Mouse (Mus musculus) heart, adult 9 months (tissue): ENCODE data around the gene Grik5.
"Not testable (repeated sequence)": the region's sequence is repeated elsewhere in the genome, so short reads cannot be mapped to it uniquely, and the experiment has no call there.

Source experiments
- DNase-seq, 2 experiments: peaks; one replicate each; pipeline ENCODE4 v3.0.0; 2022; ENCODE audit warnings: low spot score in 2 of 2

The Grik5 gene

GRCm38 (mm10) chr7:25079496-25080026 lies 7.4 kb upstream of the Grik5 start:
- no peak for DNase-seq

DNA sequence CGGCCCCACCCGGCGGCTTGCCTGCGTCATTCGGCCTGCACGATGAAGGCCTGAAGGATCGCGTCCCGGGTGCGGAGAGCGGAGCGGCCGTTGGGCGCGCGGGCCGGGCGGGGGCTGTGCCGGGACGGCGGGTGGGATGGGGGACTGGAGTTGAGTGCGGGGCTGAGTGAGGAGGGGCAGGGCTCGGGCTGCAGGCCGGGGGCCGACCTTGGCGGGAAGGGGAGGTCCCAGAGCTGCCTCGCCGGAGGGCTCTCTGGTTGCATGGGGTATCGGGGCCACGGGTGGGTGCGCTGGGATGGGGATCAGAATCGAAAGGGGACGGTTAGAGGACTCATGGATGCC lies 5.2 kb upstream of the Grik5 start:
- no peak for DNase-seq

GRCm38 (mm10) chr7:25076663-25077413 lies 4.7 kb upstream of the Grik5 start:
- peak; percentile 99 to 100 for DNase-seq

DNA sequence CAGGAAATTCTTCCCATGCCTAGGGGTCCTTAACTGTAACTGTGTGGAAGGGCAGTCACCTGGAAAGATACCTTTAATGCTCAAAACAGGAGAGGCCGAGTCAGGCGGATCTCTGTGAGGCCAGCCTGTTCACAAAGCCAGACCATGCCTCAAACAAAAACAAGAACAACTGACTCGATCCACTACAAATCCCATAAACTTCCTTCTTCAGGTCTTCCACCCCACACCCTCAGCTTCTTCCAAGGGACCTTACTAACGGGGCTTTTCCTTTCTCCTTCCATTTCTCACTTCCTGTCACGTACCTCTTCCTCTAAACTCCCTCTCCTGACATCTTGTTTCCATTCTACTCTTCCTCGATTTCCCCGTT lies 4.1 kb upstream of the Grik5 start:
- DNase-seq = no peak

- no peak for DNase-seq
Observed at GRCm38 (mm10) chr7:25073924-25074323, 1.8 kb upstream of the Grik5 start.

DNA sequence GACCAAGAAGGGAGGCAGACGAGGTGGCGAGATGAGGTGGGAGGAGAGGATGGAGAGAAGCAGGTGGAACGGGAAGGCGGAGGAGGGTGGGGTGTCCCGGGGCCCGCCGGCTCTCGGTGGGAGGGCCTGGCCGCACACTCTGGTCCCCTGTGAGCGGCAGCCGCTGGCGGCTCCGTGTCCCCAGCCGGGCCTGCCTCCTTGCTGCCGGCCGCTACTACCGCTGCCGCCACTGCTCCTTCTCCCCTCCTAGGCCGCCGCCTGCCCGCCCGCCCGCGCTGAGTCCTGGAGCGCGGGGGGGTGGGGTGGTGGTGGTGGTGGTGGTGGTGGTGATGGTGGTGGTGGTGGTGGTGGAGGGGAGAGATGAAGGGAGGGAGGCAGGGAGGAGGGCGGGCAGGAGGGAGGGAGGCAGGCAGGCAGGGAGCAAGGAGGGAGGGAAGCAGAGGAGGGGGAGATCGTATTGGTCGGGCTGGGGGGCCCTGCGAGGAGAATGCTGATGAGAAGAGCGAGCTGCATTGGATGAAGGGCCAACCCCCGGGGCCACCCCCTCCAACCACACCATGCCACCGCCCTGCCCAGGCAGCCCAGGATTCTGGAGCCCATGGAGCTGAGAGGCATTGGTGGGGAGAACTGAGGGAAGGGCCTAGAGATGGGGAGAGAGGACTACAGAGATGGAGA lies 707 bp upstream of the Grik5 start:
- DNase-seq = peak in 1 of 2 experiments; percentile 23

DNA sequence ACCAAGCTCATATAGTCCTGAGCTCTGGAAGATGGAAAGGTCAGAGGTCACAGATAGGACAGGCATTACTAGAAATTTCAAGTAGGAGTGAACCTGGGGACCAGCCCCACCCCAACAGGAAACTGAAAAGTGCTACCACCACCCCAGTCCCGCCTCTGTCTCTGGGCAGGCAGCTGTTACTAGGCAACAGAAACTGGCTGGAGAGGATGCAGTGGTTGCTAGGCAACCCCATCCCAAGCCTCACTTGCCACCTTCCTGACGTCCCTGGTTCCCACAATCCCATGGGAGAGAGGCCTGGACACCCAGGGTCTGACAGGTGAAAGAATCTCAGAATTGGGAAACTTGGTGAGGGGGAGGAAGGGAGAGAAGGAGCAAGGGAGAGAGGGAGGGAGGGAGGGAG lies 3.4 kb downstream of the Grik5 start:
- DNase-seq = no peak

- no peak for DNase-seq
Observed at GRCm38 (mm10) chr7:25067909-25068656, 4.1 kb downstream of the Grik5 start.

- no peak for DNase-seq
Observed at GRCm38 (mm10) chr7:25067338-25067737, 4.8 kb downstream of the Grik5 start.

- no peak for DNase-seq
Observed at GRCm38 (mm10) chr7:25063900-25064299, 8.2 kb downstream of the Grik5 start.

GRCm38 (mm10) chr7:25063346-25063745 lies 8.8 kb downstream of the Grik5 start:
- no peak for DNase-seq

GRCm38 (mm10) chr7:25058836-25059235 lies 13.3 kb downstream of the Grik5 start:
- DNase-seq = no peak

- no peak for DNase-seq
Observed at GRCm38 (mm10) chr7:25058394-25058793, 13.8 kb downstream of the Grik5 start.

DNA sequence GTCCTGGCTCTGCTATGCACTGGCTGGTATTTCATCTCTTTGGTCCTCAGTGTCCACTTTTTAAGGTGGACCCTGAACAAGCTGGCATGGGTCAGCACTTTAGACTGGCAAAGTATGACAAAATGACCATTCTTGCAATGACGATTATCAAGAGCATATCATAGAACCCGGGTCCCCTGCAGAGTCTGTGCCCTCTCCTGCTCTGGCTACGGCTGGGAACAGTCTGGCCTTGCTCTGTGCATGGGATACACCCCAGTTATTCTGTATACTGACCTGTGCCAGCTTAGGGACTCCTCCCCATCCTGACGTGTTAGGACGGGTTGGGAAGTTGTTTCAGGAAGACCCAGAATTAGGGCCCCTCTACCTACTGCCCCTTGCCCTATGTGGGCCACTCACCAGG lies 14.3 kb downstream of the Grik5 start:
- DNase-seq = no peak

DNA sequence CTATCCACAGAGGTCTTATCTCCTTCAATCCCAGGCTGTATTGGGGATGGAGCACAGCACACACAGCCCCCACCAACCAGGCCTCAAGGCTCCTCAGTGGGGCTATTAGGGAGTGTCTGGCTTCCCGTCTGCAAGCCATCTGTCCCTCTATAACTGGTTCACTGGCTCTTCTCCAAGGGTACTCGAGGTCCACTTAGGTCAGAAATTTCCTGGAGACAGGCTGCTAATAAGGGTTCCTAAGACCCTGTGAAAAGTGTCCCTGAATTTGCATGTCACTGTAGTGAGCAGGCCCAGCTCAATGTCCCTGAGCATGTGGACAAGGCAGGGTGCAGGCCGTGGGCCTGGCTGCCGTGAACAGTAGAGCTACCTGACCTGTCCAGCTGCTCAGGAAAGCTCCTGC lies 15.2 kb downstream of the Grik5 start:
- no peak for DNase-seq

DNA sequence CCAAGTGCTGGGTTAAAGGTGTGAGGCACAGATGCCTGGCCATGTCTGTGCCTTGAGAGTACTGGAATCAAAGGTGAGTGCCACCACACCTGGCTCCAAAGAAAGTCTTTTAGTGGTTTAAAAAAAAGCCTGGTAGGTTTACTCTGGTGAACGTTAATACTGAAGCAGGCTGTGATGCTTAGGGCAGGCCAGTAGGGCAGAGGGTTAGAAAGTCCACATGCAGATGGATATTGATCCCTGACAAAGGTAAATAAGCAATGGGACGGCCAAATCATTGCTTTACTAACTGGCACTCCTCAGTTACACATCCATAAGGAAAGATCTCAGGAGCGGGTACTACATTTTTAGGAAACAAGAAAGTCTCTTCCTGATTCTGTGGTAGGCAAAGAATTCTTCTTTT lies 19.6 kb downstream of the Grik5 start:
- no peak for DNase-seq

- no peak for DNase-seq
Observed at GRCm38 (mm10) chr7:25049295-25049930, 22.7 kb downstream of the Grik5 start.

DNA sequence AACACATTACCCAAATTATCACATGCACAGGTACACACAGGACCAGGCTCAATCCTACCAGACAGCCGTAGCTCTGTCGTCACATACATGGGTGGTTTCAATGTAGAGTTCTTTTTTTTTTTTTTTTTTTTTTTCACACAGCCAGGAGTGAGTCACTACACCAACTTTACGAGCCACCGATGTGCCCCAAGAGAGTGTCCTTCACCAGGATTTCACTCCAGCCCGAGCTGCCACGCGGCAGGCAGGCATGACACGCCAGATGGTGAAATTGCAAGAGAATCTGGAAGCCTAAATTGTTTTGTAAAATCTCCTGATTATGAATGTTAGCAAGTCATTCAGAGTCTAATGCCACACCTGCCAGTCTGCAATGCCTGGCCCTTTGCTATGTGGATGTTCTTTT lies 24.8 kb downstream of the Grik5 start:
- no peak for DNase-seq

DNA sequence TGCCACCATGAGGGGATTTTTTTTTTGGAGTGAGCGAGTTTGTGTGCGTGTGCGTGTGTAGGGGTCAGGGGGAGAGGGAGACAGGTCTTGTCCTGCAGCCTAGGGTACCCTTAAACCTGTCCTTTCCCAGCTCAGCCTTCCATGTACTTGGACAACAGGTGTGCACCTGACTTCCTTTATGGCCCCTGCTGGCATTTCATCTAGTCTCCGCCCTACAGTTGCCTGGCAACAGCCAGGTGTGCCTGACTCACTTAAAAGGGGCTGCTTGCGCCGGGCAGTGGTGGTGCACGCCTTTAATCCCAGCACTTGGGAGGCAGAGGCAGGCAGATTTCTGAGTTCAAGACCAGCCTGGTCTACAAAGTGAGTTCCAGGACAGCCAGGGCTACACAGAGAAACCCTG lies 27.5 kb downstream of the Grik5 start:
- not testable (repeated sequence) for DNase-seq

DNA sequence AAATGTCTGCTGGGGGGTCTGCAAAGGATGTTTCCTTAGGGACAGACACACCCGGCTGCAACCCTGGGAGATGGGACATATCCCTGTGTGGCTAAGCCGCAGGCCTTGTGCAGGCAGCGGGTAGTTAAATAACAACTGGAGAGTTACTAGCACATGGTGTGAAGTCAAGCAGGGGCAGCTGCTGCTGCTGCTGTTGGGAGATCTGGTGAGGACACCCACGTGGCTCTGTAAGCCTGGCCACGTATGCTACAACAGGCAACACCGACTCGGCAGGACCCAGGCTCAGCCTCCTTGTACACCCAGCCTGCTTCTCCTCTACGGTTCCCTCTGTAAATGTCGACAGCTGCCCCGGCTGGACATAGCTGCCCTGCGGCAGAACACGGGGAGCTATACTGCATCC lies 30.2 kb downstream of the Grik5 start:
- no peak for DNase-seq

DNA sequence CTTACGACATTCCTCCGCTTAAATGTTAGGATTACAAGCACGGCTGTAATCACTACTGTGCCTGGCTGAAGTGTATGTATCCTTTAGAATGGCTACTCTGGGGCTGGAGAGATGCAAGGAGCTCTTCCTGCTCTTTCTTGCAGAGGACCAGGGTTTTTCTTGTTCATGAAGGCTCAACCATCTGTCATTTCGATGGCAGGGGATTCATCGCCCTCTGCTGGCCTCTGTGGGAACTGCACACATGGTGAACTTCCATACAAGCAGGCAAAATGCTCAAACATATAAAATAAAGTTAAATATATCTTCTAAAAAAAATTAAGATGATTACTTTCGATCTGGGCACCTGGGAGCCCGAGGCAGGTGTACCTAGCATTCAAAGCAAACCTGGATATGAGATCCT lies 36.2 kb downstream of the Grik5 start:
- DNase-seq = peak in 1 of 2 experiments; percentile 26

- DNase-seq = no peak
Observed at GRCm38 (mm10) chr7:25034796-25035195, 37.4 kb downstream of the Grik5 start.
